Mouse (Mus musculus): Measurements from ENCODE around the gene Sart1. TPM values are rescaled to one million over a fixed set of nuclear protein-coding genes. Genes with fewer than 3 reads are reported as not detected.
"Not testable (repeated sequence)": the region's sequence is repeated elsewhere in the genome, so short reads cannot be mapped to it uniquely, and the experiment has no call there.

Gene Sart1
- total RNA-seq, 1 experiment from 2014 or later = 147 TPM

DNA sequence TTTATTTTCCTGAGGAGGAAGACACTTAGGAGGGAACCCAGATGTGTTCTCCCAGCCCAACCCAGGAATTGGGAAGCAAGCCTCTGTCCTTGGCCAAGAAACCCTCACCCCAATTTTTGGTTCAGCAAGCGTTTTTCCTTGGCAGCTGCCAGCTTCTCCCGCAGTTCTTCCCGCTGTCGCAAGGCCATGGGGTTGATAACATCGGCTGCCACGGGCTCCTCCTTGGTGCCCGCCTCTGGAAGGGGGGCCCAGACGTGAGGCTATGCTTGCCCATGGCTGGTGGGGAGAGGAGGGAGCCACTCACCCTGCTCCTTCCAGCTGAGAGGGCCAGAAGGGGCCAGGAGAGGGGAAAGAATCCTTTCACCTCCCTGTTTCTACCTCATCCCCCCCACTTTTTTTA lies 3.8 kb downstream of the Sart1 start:
- ATAC-seq (ENCODE audit: extremely low read depth, insufficient number of reproducible peaks, low FRiP score, poor library complexity, severe bottlenecking) = no peak

- no peak for ATAC-seq (ENCODE audit: extremely low read depth, insufficient number of reproducible peaks, low FRiP score, poor library complexity, severe bottlenecking)
Observed at GRCm38 (mm10) chr19:5383326-5383725, 5.2 kb downstream of the Sart1 start.

DNA sequence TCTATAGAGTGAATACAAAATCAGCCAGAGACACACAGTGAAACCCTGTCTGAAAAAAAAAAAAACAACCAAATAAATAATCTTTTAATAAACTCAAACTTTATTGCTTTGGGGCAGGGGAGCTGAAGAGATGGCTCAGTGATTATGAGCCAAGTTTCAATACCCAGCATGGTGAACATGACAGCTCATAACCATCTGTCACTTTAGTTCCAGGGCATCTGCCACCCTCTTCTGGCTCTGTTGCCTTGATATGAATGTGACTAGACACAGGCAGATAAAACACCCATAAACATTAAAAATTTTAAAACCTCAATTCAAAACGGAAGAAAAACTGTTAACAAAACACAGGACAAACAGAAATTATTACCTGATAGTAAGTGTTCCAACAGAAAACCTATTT lies 11.1 kb downstream of the Sart1 start:
- no peak for ATAC-seq (ENCODE audit: extremely low read depth, insufficient number of reproducible peaks, low FRiP score, poor library complexity, severe bottlenecking)

GRCm38 (mm10) chr19:5374748-5375147 lies 13.8 kb downstream of the Sart1 start:
- ATAC-seq (ENCODE audit: extremely low read depth, insufficient number of reproducible peaks, low FRiP score, poor library complexity, severe bottlenecking) = no peak

DNA sequence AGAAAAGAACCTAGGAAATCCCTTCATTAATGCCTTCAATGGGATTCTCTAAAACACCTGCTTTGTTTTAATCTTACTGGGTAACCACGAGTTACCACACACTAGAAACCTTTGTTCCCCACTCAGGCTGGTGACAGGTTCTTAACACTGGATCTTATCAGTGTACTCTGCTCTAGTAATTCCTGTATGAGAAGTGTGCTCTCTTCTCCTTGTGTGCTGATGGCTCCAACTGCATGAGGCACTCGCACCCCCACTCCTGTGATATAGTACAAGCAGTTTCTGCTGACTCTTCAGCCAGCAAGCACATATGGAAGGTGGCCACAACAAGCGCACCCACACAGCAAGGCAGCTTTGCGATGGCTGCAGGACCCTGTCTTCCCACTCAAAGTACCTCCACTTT lies 14.3 kb downstream of the Sart1 start:
- no peak for ATAC-seq (ENCODE audit: extremely low read depth, insufficient number of reproducible peaks, low FRiP score, poor library complexity, severe bottlenecking)

DNA sequence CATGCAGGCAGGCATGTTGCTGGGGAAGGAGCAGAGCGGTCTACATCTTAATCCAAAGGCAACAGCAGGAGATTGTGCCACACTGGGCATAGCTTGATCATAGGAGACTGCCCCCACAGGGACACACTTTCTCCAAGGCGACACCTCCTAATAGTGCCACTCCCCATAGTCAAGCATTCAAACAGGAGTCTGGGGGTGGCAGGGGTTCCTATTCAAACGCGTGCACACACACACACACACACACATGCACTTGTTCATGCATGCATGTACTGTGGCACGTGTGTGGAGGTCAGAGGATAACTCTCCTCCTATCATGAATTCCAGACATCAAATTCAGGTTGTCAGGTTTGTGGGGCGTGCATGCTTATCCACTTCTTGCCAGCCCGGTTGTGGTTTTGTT lies 15.8 kb downstream of the Sart1 start:
- ATAC-seq (ENCODE audit: extremely low read depth, insufficient number of reproducible peaks, low FRiP score, poor library complexity, severe bottlenecking) = no peak

- no peak for ATAC-seq (ENCODE audit: extremely low read depth, insufficient number of reproducible peaks, low FRiP score, poor library complexity, severe bottlenecking)
Observed at GRCm38 (mm10) chr19:5370932-5371331, 17.6 kb downstream of the Sart1 start.

- ATAC-seq (ENCODE audit: extremely low read depth, insufficient number of reproducible peaks, low FRiP score, poor library complexity, severe bottlenecking) = no peak
Observed at GRCm38 (mm10) chr19:5367455-5367854, 21.0 kb downstream of the Sart1 start.

GRCm38 (mm10) chr19:5367053-5367359 lies 21.5 kb downstream of the Sart1 start, which contains the start of gene Banf1:
Banf1 (minus strand) TSS chr19:5367168.
- ATAC-seq (ENCODE audit: extremely low read depth, insufficient number of reproducible peaks, low FRiP score, poor library complexity, severe bottlenecking) = no peak

GRCm38 (mm10) chr19:5366175-5367052 lies 22.1 kb downstream of the Sart1 start, which contains the start of gene Eif1ad:
Eif1ad (plus strand) TSS chr19:5366741.
- peak; percentile 80 for ATAC-seq (ENCODE audit: extremely low read depth, insufficient number of reproducible peaks, low FRiP score, poor library complexity, severe bottlenecking)

DNA sequence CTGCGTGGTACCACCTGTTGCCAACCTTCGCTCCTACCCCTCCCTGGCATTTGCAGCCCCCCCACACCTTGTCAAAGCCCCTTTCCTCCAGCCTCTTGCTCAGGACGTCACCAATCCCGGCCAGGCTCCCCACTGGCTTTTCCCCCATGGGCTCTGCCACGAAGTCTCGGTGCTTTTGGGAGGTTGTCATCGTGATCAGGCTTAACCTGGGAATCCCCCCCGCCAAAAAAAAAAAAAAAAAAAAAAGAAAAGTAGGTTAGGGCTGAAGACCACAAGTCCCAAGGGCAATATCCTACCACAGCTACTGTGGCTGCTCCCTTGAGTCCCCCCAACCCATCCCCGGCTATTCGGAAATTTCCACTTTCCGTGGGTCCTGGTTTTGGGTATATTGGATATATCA lies 22.8 kb downstream of the Sart1 start:
- ATAC-seq (ENCODE audit: extremely low read depth, insufficient number of reproducible peaks, low FRiP score, poor library complexity, severe bottlenecking) = no peak

- no peak for ATAC-seq (ENCODE audit: extremely low read depth, insufficient number of reproducible peaks, low FRiP score, poor library complexity, severe bottlenecking)
Observed at GRCm38 (mm10) chr19:5364124-5364523, 24.4 kb downstream of the Sart1 start.

- ATAC-seq (ENCODE audit: extremely low read depth, insufficient number of reproducible peaks, low FRiP score, poor library complexity, severe bottlenecking) = no peak
Observed at GRCm38 (mm10) chr19:5362186-5362585, 26.3 kb downstream of the Sart1 start.

DNA sequence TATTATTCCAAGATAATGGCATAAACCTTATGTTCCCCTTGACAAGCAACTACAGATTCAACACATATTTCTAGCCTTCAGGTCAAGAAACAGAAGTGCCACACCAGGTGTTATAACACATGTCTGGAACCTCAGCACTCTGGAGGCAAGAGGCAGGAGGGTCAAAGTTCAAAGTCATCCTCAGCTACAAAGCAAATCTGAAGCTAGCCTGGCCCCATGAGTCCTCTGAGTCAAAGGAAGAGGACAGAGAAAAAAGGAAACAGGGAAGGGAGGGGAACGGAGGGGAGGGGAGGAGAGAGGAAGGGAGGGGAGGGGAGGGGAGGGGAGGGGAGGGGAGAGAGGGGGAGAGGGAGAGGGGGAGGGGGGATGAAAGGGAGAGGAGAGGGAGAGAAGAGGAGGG lies 32.4 kb downstream of the Sart1 start:
- ATAC-seq (ENCODE audit: extremely low read depth, insufficient number of reproducible peaks, low FRiP score, poor library complexity, severe bottlenecking) = no peak

- ATAC-seq (ENCODE audit: extremely low read depth, insufficient number of reproducible peaks, low FRiP score, poor library complexity, severe bottlenecking) = no peak
Observed at GRCm38 (mm10) chr19:5353609-5354008, 34.9 kb downstream of the Sart1 start.

- ATAC-seq (ENCODE audit: extremely low read depth, insufficient number of reproducible peaks, low FRiP score, poor library complexity, severe bottlenecking) = not testable (repeated sequence)
Observed at GRCm38 (mm10) chr19:5349502-5349873, 39.0 kb downstream of the Sart1 start, which contains the start of gene Cst6. Cst6 (minus strand) TSS chr19:5349574.

DNA sequence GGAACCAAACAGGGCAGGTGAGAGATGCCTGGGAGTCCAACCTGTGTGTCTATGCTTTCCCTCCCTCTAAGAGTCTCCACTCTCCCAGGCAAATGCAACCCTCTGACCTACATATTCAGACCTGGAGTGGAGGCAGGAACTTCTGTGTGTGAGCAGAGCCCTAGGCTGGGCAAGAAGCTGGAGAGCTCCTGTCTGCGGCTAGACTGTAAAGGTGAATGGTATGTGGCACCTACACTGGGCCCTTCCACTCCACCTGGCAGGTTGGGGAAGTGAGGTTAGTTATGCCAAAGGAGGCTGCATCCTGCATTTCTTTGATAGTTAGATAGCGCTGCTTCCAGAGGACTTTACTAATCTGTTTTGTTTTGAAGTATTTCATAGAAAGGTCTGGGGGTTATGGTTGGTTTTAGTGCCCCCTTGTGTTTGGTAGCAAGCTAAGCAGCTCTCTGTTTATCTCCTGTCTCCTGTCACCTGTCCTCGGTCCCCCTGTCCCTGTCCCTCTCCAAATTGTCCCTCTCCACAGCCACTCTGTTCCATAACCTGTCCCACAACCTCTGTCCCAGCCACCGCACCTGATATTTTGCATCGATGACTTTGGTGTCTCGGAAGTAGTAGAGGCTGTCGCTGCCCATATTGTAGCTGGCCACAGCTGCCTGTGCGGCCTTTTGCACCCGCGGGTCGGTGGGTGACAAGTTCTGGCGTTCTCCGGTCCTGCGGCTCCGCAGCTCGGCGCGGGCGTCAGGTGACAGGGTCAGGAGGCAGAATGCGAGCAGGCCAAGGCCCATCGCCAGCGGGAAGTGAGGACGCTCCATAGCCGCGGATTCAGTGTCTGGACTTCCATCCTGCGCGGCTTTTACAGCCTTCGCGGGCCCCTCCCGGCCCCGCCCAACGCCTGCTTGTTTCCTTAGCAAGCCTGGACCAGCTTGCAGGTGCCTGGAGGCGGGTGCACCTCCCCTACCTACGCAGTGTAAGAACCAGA lies 39.7 kb downstream of the Sart1 start:
- ATAC-seq (ENCODE audit: extremely low read depth, insufficient number of reproducible peaks, low FRiP score, poor library complexity, severe bottlenecking) = peak; percentile 37; the same call in 1 of the 2 replicates

GRCm38 (mm10) chr19:5348064-5348463 lies 40.4 kb downstream of the Sart1 start:
- ATAC-seq (ENCODE audit: extremely low read depth, insufficient number of reproducible peaks, low FRiP score, poor library complexity, severe bottlenecking) = no peak

- no peak for ATAC-seq (ENCODE audit: extremely low read depth, insufficient number of reproducible peaks, low FRiP score, poor library complexity, severe bottlenecking)
Observed at GRCm38 (mm10) chr19:5345297-5346131, 43.0 kb downstream of the Sart1 start.
